Mouse (Mus musculus) thymus, adult 2 months (tissue): ENCODE results near the gene Tead2.

Source experiments
- CTCF ChIP-seq: fragments of 200-500 bp; IDR thresholded peaks from 2 replicates; pipeline ENCODE4 v1.5.1; 2012; ENCODE audit warnings: mild to moderate bottlenecking, control low read depth, low read length, moderate library complexity, borderline replicate concordance; ENCODE audit not compliant: control insufficient read depth, poor library complexity, insufficient read depth; ENCODE audit errors: extremely low read depth
- POLR2A ChIP-seq: fragments of 200-500 bp; IDR thresholded peaks from 2 replicates; pipeline ENCODE4 v1.6.1; 2012; ENCODE audit warnings: mild to moderate bottlenecking, low read length, control low read depth, moderate library complexity; ENCODE audit not compliant: control insufficient read depth, poor library complexity, insufficient read depth; ENCODE audit errors: extremely low read depth

- TF ChIP-seq POLR2A (no peak), CTCF (no peak)
These were observed 1.8 kb upstream of the Tead2 start for GRCm38 (mm10) chr7:45213708-45214107.
